Mouse (Mus musculus): Measurements from ENCODE around the gene Plxna4. TPM values are rescaled to one million over a fixed set of nuclear protein-coding genes. Genes with fewer than 3 reads are reported as not detected.

Plxna4 gene
- polyA plus RNA-seq, 1 experiment: 1.7 TPM

- Histone ChIP-seq H3K4me1 (ENCODE audit: control insufficient read depth, insufficient read depth, low read length) (no peaks in the 10 kb centered on the region), H3K4me3 (ENCODE audit: insufficient read depth, low read length) (no peak overlapping the region), H3K27ac (ENCODE audit: insufficient read depth, low read length) (no peak overlapping the region)
- no peak for TF ChIP-seq CTCF (IDR thresholded peaks at IDR 0.05; ENCODE audit: borderline replicate concordance, insufficient read depth, low read length)
Observed at GRCm38 (mm10) chr6:32153170-32153569, 434.8 kb downstream of the Plxna4 start.

GRCm38 (mm10) chr6:32150836-32151235, 437.2 kb downstream of the Plxna4 start:
- H3K27ac ChIP-seq (ENCODE audit: insufficient read depth, low read length): no peak overlapping the region
- TF ChIP-seq CTCF (IDR thresholded peaks at IDR 0.05; ENCODE audit: borderline replicate concordance, insufficient read depth, low read length): no peak
- TF ChIP-seq POLR2A (IDR thresholded peaks at IDR 0.05; ENCODE audit: low read depth, low read length): no peak
- no peaks in the 10 kb centered on the region for H3K4me1 ChIP-seq (ENCODE audit: control insufficient read depth, insufficient read depth, low read length)
- H3K4me3 ChIP-seq (ENCODE audit: insufficient read depth, low read length): no peak overlapping the region

- no peak for TF ChIP-seq CTCF (IDR thresholded peaks at IDR 0.05; ENCODE audit: borderline replicate concordance, insufficient read depth, low read length)
- H3K4me3 ChIP-seq (ENCODE audit: insufficient read depth, low read length): no peak overlapping the region
- H3K27ac ChIP-seq (ENCODE audit: insufficient read depth, low read length): no peak overlapping the region
- H3K4me1 ChIP-seq (ENCODE audit: control insufficient read depth, insufficient read depth, low read length): no peaks in the 10 kb centered on the region
Observed at GRCm38 (mm10) chr6:32144771-32145170, 443.2 kb downstream of the Plxna4 start.

- Histone ChIP-seq H3K4me1 (ENCODE audit: control insufficient read depth, insufficient read depth, low read length) (no peaks in the 10 kb centered on the region), H3K27ac (ENCODE audit: insufficient read depth, low read length) (no peak overlapping the region), H3K4me3 (ENCODE audit: insufficient read depth, low read length) (no peak overlapping the region)
- TF ChIP-seq POLR2A (IDR thresholded peaks at IDR 0.05; ENCODE audit: low read depth, low read length) (no peak), CTCF (IDR thresholded peaks at IDR 0.05; ENCODE audit: borderline replicate concordance, insufficient read depth, low read length) (no peak)
Observed at GRCm38 (mm10) chr6:32139537-32139936, 448.5 kb downstream of the Plxna4 start.

GRCm38 (mm10) chr6:32126914-32127313, 461.1 kb downstream of the Plxna4 start:
- TF ChIP-seq CTCF (IDR thresholded peaks at IDR 0.05; ENCODE audit: borderline replicate concordance, insufficient read depth, low read length) (no peak), POLR2A (IDR thresholded peaks at IDR 0.05; ENCODE audit: low read depth, low read length) (no peak)
- H3K4me3 ChIP-seq (ENCODE audit: insufficient read depth, low read length): no peak overlapping the region
- H3K27ac ChIP-seq (ENCODE audit: insufficient read depth, low read length): no peak overlapping the region
- H3K4me1 ChIP-seq (ENCODE audit: control insufficient read depth, insufficient read depth, low read length): no peaks in the 10 kb centered on the region

DNA sequence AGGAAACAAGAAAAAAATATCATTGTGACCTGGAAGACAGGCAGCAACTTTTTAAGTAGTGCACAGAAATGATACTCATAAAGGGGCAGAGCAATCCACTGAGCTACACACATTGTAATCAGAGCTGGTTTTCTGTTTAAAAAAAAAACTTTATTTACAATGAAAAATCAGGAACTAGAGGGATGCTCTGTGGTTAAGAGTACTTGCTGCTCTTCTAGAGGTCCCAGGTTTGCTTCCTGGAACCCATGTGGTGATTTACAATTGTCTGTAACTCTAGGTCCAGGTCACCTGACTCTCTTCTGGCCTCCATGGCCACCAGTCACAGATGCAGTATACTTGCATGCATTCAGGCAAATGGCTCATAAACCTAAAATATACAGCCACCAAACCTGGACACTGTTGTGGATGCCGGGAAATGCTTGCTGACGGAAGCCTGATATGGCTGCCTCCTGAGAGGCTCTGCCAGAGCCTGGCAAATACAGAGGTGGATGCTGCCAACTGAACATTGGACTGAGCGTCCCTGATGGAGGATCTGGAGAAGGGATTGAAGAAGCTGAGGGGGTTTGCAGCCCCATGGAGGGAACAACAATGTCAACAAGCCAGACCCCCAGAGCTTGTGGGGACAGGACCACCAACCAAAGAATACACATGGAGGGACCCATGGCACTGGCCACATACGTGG, 465.3 kb downstream of the Plxna4 start:
- no peak overlapping the region for H3K27ac ChIP-seq (ENCODE audit: insufficient read depth, low read length)
- H3K4me1 ChIP-seq (ENCODE audit: control insufficient read depth, insufficient read depth, low read length): no peaks in the 10 kb centered on the region
- TF ChIP-seq CTCF (IDR thresholded peaks at IDR 0.05; ENCODE audit: borderline replicate concordance, insufficient read depth, low read length) (no peak), POLR2A (IDR thresholded peaks at IDR 0.05; ENCODE audit: low read depth, low read length) (no peak)
- no peak overlapping the region for H3K4me3 ChIP-seq (ENCODE audit: insufficient read depth, low read length)

GRCm38 (mm10) chr6:32120931-32121330, 467.1 kb downstream of the Plxna4 start:
- no peak overlapping the region for H3K27ac ChIP-seq (ENCODE audit: insufficient read depth, low read length)
- no peak overlapping the region for H3K4me3 ChIP-seq (ENCODE audit: insufficient read depth, low read length)
- H3K4me1 ChIP-seq (ENCODE audit: control insufficient read depth, insufficient read depth, low read length): no peaks in the 10 kb centered on the region
- no peak for TF ChIP-seq POLR2A (IDR thresholded peaks at IDR 0.05; ENCODE audit: low read depth, low read length)
- no peak for TF ChIP-seq CTCF (IDR thresholded peaks at IDR 0.05; ENCODE audit: borderline replicate concordance, insufficient read depth, low read length)

GRCm38 (mm10) chr6:32109207-32109606, 478.8 kb downstream of the Plxna4 start:
- no peak overlapping the region for H3K4me3 ChIP-seq (ENCODE audit: insufficient read depth, low read length)
- no peak for TF ChIP-seq POLR2A (IDR thresholded peaks at IDR 0.05; ENCODE audit: low read depth, low read length)
- TF ChIP-seq CTCF (IDR thresholded peaks at IDR 0.05; ENCODE audit: borderline replicate concordance, insufficient read depth, low read length): no peak
- H3K4me1 ChIP-seq (ENCODE audit: control insufficient read depth, insufficient read depth, low read length): no peaks in the 10 kb centered on the region
- H3K27ac ChIP-seq (ENCODE audit: insufficient read depth, low read length): no peak overlapping the region

DNA sequence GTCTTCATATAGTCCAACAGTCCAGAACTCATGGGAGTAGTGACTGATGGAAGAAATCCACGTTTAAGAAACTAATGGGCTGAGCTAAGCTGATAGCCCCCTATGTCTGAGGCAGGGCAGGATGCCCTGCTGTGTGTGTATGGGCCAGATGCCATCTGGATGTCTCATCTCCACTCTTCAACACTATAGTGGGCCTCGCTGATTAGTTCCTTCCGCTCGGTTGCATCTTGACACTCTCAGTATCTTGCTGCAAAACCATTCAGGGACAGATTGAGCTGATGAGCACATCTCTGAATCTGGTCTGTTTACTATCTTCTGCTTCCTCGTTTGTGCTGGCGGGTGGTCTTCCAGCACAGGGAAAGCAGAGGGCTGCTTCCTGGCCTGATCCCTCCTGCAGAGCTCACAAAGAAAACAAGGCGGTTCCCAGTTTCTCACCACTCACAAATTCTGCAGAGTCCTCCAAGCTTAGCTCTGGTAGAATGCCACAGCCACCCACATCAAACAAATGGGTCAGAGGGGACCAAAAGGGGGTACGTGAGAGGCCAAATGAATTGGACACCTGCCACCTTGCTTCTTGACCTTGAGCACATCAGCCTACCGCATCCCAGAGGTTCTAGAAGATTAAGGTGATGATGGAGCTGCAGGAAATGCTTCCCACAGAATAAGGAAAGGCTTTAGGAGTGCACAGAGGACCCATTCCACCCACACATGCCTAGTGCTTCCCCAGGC, 482.3 kb downstream of the Plxna4 start:
- TF ChIP-seq CTCF (IDR thresholded peaks at IDR 0.05; ENCODE audit: borderline replicate concordance, insufficient read depth, low read length) (no peak), POLR2A (IDR thresholded peaks at IDR 0.05; ENCODE audit: low read depth, low read length) (no peak)
- Histone ChIP-seq H3K4me1 (ENCODE audit: control insufficient read depth, insufficient read depth, low read length) (no peaks in the 10 kb centered on the region), H3K27ac (ENCODE audit: insufficient read depth, low read length) (no peak overlapping the region), H3K4me3 (ENCODE audit: insufficient read depth, low read length) (no peak overlapping the region)
